Mouse (Mus musculus): Measurements from ENCODE around the gene Slc2a9. TPM values are rescaled to one million over a fixed set of nuclear protein-coding genes. Genes with fewer than 3 reads are reported as not detected.

Slc2a9 gene
- polyA plus RNA-seq, 1 experiment = 1.1 TPM

GRCm38 (mm10) chr5:38318966-38319786, 183.8 kb downstream of the Slc2a9 start, which contains the start of gene Drd5:
Drd5 (plus strand) TSS chr5:38319367.
- H3K9me3 ChIP-seq = peaks cover 12% of the 10 kb centered on the region; the same call in 1 of the 2 replicates
- no peaks in the 10 kb centered on the region for H3K36me3 ChIP-seq (replicated peaks; ENCODE audit: low read length)
- TF ChIP-seq GATA1 (IDR thresholded peaks at IDR 0.05; ENCODE audit: borderline replicate concordance, low read length) (no peak), FLI1 (IDR thresholded peaks at IDR 0.05; ENCODE audit: low read length) (no peak)
- H3K4me1 ChIP-seq = no peaks in the 10 kb centered on the region
- peaks cover 72% of the 10 kb centered on the region for H3K27me3 ChIP-seq (replicated peaks)
- H3K4me3 ChIP-seq (replicated peaks) = no peak within 1 kb of the TSS

- TF ChIP-seq GATA1 (IDR thresholded peaks at IDR 0.05; ENCODE audit: borderline replicate concordance, low read length) (no peak), FLI1 (IDR thresholded peaks at IDR 0.05; ENCODE audit: low read length) (no peak)
- H3K9me3 ChIP-seq = no peaks in the 10 kb centered on the region
- peak overlapping the region; percentile 15 for H3K4me3 ChIP-seq (replicated peaks)
- H3K36me3 ChIP-seq (replicated peaks; ENCODE audit: low read length) = no peaks in the 10 kb centered on the region
- H3K4me1 ChIP-seq = peaks cover 24% of the 10 kb centered on the region
- peaks cover 45% of the 10 kb centered on the region for H3K27me3 ChIP-seq (replicated peaks)
Observed at GRCm38 (mm10) chr5:38309795-38310194, 193.1 kb downstream of the Slc2a9 start.

- Histone ChIP-seq H3K4me1 (peaks cover 24% of the 10 kb centered on the region), H3K9me3 (no peaks in the 10 kb centered on the region), H3K4me3 (replicated peaks) (no peak overlapping the region), H3K36me3 (replicated peaks; ENCODE audit: low read length) (no peaks in the 10 kb centered on the region), H3K27me3 (replicated peaks) (peaks cover 39% of the 10 kb centered on the region)
- TF ChIP-seq GATA1 (IDR thresholded peaks at IDR 0.05; ENCODE audit: borderline replicate concordance, low read length) = no peak
- TF ChIP-seq FLI1 (IDR thresholded peaks at IDR 0.05; ENCODE audit: low read length) = no peak
Observed at GRCm38 (mm10) chr5:38308873-38309272, 194.1 kb downstream of the Slc2a9 start.

- no peaks in the 10 kb centered on the region for H3K9me3 ChIP-seq
- H3K4me3 ChIP-seq (replicated peaks) = peak overlapping the region; percentile 89
- H3K36me3 ChIP-seq (replicated peaks; ENCODE audit: low read length) = no peaks in the 10 kb centered on the region
- TF ChIP-seq FLI1 (IDR thresholded peaks at IDR 0.05; ENCODE audit: low read length) (no peak), GATA1 (IDR thresholded peaks at IDR 0.05; ENCODE audit: borderline replicate concordance, low read length) (no peak)
- H3K27me3 ChIP-seq (replicated peaks) = peaks cover 43% of the 10 kb centered on the region
- peaks cover 24% of the 10 kb centered on the region for H3K4me1 ChIP-seq
Observed at GRCm38 (mm10) chr5:38307255-38308101, 195.5 kb downstream of the Slc2a9 start.

GRCm38 (mm10) chr5:38305241-38305640, 197.7 kb downstream of the Slc2a9 start:
- Histone ChIP-seq H3K9me3 (no peaks in the 10 kb centered on the region), H3K27me3 (replicated peaks) (peaks cover 44% of the 10 kb centered on the region), H3K4me1 (peaks cover 22% of the 10 kb centered on the region), H3K4me3 (replicated peaks) (no peak overlapping the region), H3K36me3 (replicated peaks; ENCODE audit: low read length) (no peaks in the 10 kb centered on the region)
- no peak for TF ChIP-seq GATA1 (IDR thresholded peaks at IDR 0.05; ENCODE audit: borderline replicate concordance, low read length)
- TF ChIP-seq FLI1 (IDR thresholded peaks at IDR 0.05; ENCODE audit: low read length) = no peak

GRCm38 (mm10) chr5:38302651-38303050, 200.3 kb downstream of the Slc2a9 start:
- Histone ChIP-seq H3K4me1 (peaks cover 2% of the 10 kb centered on the region; the same call in 1 of the 2 replicates), H3K36me3 (replicated peaks; ENCODE audit: low read length) (no peaks in the 10 kb centered on the region), H3K27me3 (replicated peaks) (peaks cover 31% of the 10 kb centered on the region), H3K9me3 (no peaks in the 10 kb centered on the region), H3K4me3 (replicated peaks) (no peak overlapping the region)
- TF ChIP-seq FLI1 (IDR thresholded peaks at IDR 0.05; ENCODE audit: low read length) = no peak
- TF ChIP-seq GATA1 (IDR thresholded peaks at IDR 0.05; ENCODE audit: borderline replicate concordance, low read length) = no peak

GRCm38 (mm10) chr5:38301761-38302411, 201.1 kb downstream of the Slc2a9 start:
- Histone ChIP-seq H3K36me3 (replicated peaks; ENCODE audit: low read length) (no peaks in the 10 kb centered on the region), H3K4me3 (replicated peaks) (no peak overlapping the region), H3K27me3 (replicated peaks) (peaks cover 33% of the 10 kb centered on the region), H3K4me1 (no peaks in the 10 kb centered on the region), H3K9me3 (no peaks in the 10 kb centered on the region)
- no peak for TF ChIP-seq FLI1 (IDR thresholded peaks at IDR 0.05; ENCODE audit: low read length)
- TF ChIP-seq GATA1 (IDR thresholded peaks at IDR 0.05; ENCODE audit: borderline replicate concordance, low read length) = no peak

Other genes starting within 250 kb of the Slc2a9 start
- 11.3 and 61.4 TPM in 2 replicates for gene Tmem128, start 243.0 kb downstream of the Slc2a9 start, polyA plus RNA-seq (2012; ENCODE audit: insufficient read depth, low replicate concordance)
- 0.21 TPM in 1 of 2 replicates, not detected in the other for gene Otop1, start 227.2 kb downstream of the Slc2a9 start, polyA plus RNA-seq (2012; ENCODE audit: insufficient read depth, low replicate concordance)
- gene Drd5, start 183.8 kb downstream of the Slc2a9 start, polyA plus RNA-seq (2012; ENCODE audit: insufficient read depth, low replicate concordance) = not detected in 2 replicates
- gene Wdr1, start 60.1 kb upstream of the Slc2a9 start, polyA plus RNA-seq (2012; ENCODE audit: insufficient read depth, low replicate concordance) = 69.3 and 92.0 TPM in 2 replicates
- gene Zfp518b, start 181.7 kb upstream of the Slc2a9 start, polyA plus RNA-seq (2012; ENCODE audit: insufficient read depth, low replicate concordance) = 0.13 TPM in 1 of 2 replicates, not detected in the other

Data from megakaryocyte, embryonic 14.5 days (primary cell).